Mouse (Mus musculus): ENCODE measurements around the gene Ets1. TPM values are rescaled to one million over a fixed set of nuclear protein-coding genes. Genes with fewer than 3 reads are reported as not detected.

Gene Ets1
- polyA plus RNA-seq, 1 experiment from 2014 or later, result 34.5 TPM

DNA sequence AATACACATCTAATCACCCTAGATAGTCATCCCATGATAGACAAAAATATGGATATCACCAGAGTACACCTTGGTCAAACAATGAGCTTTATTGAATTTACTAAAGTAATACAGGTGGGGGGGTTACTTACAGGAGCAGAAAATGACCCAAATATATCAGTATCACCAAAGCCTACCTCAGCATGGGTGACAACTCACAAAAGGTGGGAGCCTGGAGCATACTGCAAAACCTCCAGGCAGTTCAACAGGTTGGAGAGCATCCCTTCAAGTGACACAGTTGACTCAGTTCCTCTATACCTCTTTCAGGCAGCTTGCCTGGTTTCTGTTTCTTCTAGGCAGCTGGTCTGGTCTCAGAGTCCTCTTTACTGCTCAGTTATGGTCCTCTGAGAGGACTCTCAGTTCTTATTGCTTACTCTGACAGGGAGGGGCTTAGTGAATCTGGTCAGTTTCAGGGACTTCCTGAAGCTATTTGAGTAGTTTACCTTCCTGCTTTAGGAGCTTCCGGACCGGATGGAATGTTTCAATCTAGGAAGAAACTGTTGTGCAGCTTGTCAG, 24.5 kb downstream of the Ets1 start:
- no peaks in the 10 kb centered on the region for H3K36me3 ChIP-seq (replicated peaks; ENCODE audit: control insufficient read depth, insufficient read depth, low read depth, low read length)
- DNase-seq (ENCODE audit: low spot score), result no peak
- H3K9me3 ChIP-seq (replicated peaks; ENCODE audit: control insufficient read depth, low read length), result no peaks in the 10 kb centered on the region
- no peaks in the 10 kb centered on the region for H3K4me1 ChIP-seq (ENCODE audit: control insufficient read depth, insufficient read depth, low read length)
- ATAC-seq (replicated peaks; ENCODE audit: insufficient number of reproducible peaks, low FRiP score, low TSS enrichment, low read depth), result no peak
- no peak overlapping the region for H3K4me2 ChIP-seq (ENCODE audit: low read depth, low read length)
- H3K27me3 ChIP-seq (ENCODE audit: control insufficient read depth, insufficient read depth, low read length), result no peaks in the 10 kb centered on the region
- no peak overlapping the region for H3K4me3 ChIP-seq (ENCODE audit: low read depth, low read length)
- no peak overlapping the region for H3K9ac ChIP-seq (replicated peaks; ENCODE audit: low read length)
- H3K27ac ChIP-seq (replicated peaks; ENCODE audit: low read depth, low read length), result no peak overlapping the region
- 83% methylated on average over 2 of the region's 2 CpGs for WGBS

DNA sequence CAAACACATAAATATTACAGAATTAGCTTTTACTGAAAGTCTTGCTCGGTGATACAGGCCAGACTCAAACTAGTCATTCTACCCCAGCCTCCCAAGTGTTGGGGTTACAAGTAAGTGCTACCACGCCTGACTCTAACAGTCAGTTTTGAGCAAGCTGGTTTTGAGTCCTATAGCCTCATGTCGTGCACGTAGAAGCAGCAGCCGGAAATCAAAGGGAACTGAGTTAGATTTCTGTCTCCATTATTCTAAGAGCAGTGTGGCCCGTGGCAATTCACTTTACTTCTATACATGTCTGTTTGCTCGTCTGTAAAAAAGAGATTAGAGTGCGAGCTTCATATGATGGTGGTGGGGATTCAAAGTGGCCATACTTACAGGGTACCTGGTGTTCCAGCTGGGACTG, 25.1 kb downstream of the Ets1 start:
- DNase-seq (ENCODE audit: low spot score) (no peak), ATAC-seq (replicated peaks; ENCODE audit: insufficient number of reproducible peaks, low FRiP score, low TSS enrichment, low read depth) (no peak)
- H3K27me3 ChIP-seq (ENCODE audit: control insufficient read depth, insufficient read depth, low read length), result no peaks in the 10 kb centered on the region
- H3K27ac ChIP-seq (replicated peaks; ENCODE audit: low read depth, low read length), result no peak overlapping the region
- H3K4me1 ChIP-seq (ENCODE audit: control insufficient read depth, insufficient read depth, low read length), result no peaks in the 10 kb centered on the region
- no peak overlapping the region for H3K4me2 ChIP-seq (ENCODE audit: low read depth, low read length)
- no peak overlapping the region for H3K9ac ChIP-seq (replicated peaks; ENCODE audit: low read length)
- no peaks in the 10 kb centered on the region for H3K9me3 ChIP-seq (replicated peaks; ENCODE audit: control insufficient read depth, low read length)
- no peak overlapping the region for H3K4me3 ChIP-seq (ENCODE audit: low read depth, low read length)
- 91% methylated on average over 8 of the region's 8 CpGs for WGBS
- no peaks in the 10 kb centered on the region for H3K36me3 ChIP-seq (replicated peaks; ENCODE audit: control insufficient read depth, insufficient read depth, low read depth, low read length)

DNA sequence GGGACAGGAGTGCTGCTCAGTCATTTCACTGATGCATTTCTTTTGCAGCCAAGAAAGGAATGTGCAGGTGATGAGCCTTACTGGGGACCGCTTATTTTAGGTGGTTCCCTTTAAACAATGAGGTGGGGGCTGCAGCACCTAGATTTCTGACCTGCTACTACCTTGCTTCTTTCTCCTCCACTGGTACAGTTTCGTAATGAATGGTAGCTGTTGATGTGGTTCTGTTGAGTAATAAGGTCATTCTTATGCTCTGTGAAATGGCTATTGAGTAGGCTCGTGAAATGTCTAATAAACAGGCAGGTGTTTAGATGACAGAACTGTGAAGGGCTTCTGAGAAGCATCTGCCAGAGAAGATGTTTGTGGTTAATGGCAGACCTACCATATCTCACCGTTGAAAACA, 25.5 kb downstream of the Ets1 start:
- ATAC-seq (replicated peaks; ENCODE audit: insufficient number of reproducible peaks, low FRiP score, low TSS enrichment, low read depth) (no peak), DNase-seq (ENCODE audit: low spot score) (no peak)
- Histone ChIP-seq H3K27me3 (ENCODE audit: control insufficient read depth, insufficient read depth, low read length) (no peaks in the 10 kb centered on the region), H3K4me2 (ENCODE audit: low read depth, low read length) (no peak overlapping the region), H3K36me3 (replicated peaks; ENCODE audit: control insufficient read depth, insufficient read depth, low read depth, low read length) (no peaks in the 10 kb centered on the region), H3K4me3 (ENCODE audit: low read depth, low read length) (no peak overlapping the region), H3K4me1 (ENCODE audit: control insufficient read depth, insufficient read depth, low read length) (no peaks in the 10 kb centered on the region), H3K27ac (replicated peaks; ENCODE audit: low read depth, low read length) (no peak overlapping the region), H3K9me3 (replicated peaks; ENCODE audit: control insufficient read depth, low read length) (no peaks in the 10 kb centered on the region), H3K9ac (replicated peaks; ENCODE audit: low read length) (no peak overlapping the region)
- WGBS, result 77% methylated on average over 4 of the region's 4 CpGs

DNA sequence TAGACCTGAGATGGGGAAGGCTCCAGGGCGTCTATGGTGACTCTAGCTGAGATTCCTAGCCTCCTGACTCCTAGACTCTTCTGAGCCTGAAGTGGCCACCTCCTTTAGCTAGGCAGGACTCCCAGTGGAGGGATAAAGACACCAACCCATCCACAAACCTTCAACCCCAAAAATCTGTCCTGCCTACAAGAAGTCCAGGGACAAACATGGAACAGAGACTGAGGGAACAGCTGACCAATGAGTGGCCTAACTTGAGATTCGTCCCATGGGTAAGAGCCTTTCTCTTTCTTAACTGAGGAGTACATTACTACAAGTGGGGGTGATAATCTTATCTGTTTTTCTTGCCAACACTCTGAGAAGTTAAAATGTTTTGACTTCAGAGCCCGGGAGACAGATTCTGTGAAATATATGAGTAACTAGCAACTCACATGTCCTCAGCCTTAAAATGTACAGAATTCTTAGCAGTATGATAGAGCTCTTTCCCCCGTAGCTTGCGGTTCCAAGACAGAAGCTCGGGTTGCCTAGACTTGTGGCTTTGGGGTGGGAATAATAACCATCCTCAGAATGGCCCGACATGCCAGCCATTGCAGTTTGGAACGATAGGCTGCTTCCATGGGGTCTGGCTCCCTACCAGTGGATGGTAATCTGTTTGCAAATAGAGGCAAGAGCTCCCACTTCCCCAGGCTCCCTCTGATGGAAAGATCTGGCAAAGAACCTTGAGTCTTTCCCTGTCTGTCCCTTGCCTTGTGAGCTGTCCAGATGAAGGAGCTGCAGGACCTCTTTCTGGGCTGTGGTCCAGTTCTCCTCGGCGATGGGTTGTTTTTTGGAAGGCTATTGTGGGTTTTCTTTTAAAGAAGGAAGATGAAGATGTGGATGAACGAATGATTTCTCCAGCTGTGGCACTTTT, 30.8 kb downstream of the Ets1 start:
- no peaks in the 10 kb centered on the region for H3K36me3 ChIP-seq (replicated peaks; ENCODE audit: control insufficient read depth, insufficient read depth, low read depth, low read length)
- H3K4me2 ChIP-seq (ENCODE audit: low read depth, low read length), result no peak overlapping the region
- ATAC-seq (replicated peaks; ENCODE audit: insufficient number of reproducible peaks, low FRiP score, low TSS enrichment, low read depth) (no peak), DNase-seq (ENCODE audit: low spot score) (no peak)
- no peak overlapping the region for H3K4me3 ChIP-seq (ENCODE audit: low read depth, low read length)
- no peaks in the 10 kb centered on the region for H3K9me3 ChIP-seq (replicated peaks; ENCODE audit: control insufficient read depth, low read length)
- 66% methylated on average over 11 of the region's 11 CpGs for WGBS
- no peak overlapping the region for H3K9ac ChIP-seq (replicated peaks; ENCODE audit: low read length)
- no peaks in the 10 kb centered on the region for H3K27me3 ChIP-seq (ENCODE audit: control insufficient read depth, insufficient read depth, low read length)
- H3K4me1 ChIP-seq (ENCODE audit: control insufficient read depth, insufficient read depth, low read length), result peaks cover 3% of the 10 kb centered on the region; the same call in 1 of the 2 replicates
- H3K27ac ChIP-seq (replicated peaks; ENCODE audit: low read depth, low read length), result no peak overlapping the region

DNA sequence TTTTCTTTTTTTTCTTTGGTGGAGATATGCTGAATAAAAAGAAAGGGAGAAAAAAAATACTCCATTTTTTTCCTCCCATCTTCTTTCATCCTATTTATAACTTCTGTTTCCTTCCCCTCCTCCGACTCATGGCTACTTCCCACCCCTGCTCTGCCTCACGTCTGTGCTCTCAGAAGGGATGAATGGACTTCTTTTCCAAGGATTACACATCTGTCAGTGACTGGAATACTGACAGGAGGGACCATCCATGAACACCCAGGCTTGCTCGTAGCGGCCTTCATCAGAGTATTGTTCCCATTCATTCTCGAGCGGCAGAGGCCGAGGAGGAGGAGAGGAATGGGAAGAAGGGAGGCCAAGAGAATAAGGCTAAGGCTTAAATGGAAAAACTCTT, 31.5 kb downstream of the Ets1 start:
- no peaks in the 10 kb centered on the region for H3K27me3 ChIP-seq (ENCODE audit: control insufficient read depth, insufficient read depth, low read length)
- no peaks in the 10 kb centered on the region for H3K36me3 ChIP-seq (replicated peaks; ENCODE audit: control insufficient read depth, insufficient read depth, low read depth, low read length)
- no peak overlapping the region for H3K27ac ChIP-seq (replicated peaks; ENCODE audit: low read depth, low read length)
- peaks cover 3% of the 10 kb centered on the region for H3K4me1 ChIP-seq (ENCODE audit: control insufficient read depth, insufficient read depth, low read length)
- ATAC-seq (replicated peaks; ENCODE audit: insufficient number of reproducible peaks, low FRiP score, low TSS enrichment, low read depth), result no peak
- H3K9me3 ChIP-seq (replicated peaks; ENCODE audit: control insufficient read depth, low read length), result no peaks in the 10 kb centered on the region
- no peak for DNase-seq (ENCODE audit: low spot score)
- 24% methylated on average over 7 of the region's 7 CpGs for WGBS
- no peak overlapping the region for H3K9ac ChIP-seq (replicated peaks; ENCODE audit: low read length)
- H3K4me3 ChIP-seq (ENCODE audit: low read depth, low read length), result no peak overlapping the region
- no peak overlapping the region for H3K4me2 ChIP-seq (ENCODE audit: low read depth, low read length)

DNA sequence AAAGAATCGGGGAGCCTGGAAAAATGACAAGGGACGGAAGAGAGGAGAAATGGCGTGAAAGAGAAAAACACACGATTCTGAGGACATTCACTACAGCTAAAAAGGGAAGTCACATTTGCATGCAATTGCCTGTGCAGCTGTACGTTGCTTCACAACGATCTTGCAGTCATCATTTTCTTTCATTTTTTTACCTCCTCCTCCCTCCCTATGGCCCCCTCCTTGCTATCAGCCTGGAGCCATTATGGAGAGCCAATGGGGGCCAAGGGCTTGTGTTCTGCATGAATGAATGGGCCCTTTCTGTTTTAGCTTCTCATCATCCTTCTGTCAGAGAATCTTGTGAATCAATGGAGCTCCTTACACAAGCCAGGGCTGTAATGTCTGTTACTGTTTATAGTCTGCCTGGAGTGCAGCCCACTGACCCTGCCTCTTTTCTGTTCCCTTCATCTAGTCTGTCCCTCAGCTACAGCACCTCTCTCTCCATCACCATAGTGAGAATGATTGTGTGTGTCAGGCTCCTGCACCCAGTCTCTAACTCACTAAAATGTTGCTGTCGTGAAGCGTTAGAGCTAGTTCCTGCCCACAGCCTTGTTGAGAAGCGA, 32.2 kb downstream of the Ets1 start:
- no peaks in the 10 kb centered on the region for H3K36me3 ChIP-seq (replicated peaks; ENCODE audit: control insufficient read depth, insufficient read depth, low read depth, low read length)
- 45% methylated on average over 9 of the region's 9 CpGs for WGBS
- peaks cover 3% of the 10 kb centered on the region for H3K4me1 ChIP-seq (ENCODE audit: control insufficient read depth, insufficient read depth, low read length)
- H3K4me2 ChIP-seq (ENCODE audit: low read depth, low read length), result no peak overlapping the region
- H3K9me3 ChIP-seq (replicated peaks; ENCODE audit: control insufficient read depth, low read length), result no peaks in the 10 kb centered on the region
- DNase-seq (ENCODE audit: low spot score) (no peak), ATAC-seq (replicated peaks; ENCODE audit: insufficient number of reproducible peaks, low FRiP score, low TSS enrichment, low read depth) (peak; percentile 36; the same call in 1 of the 2 replicates)
- no peak overlapping the region for H3K27ac ChIP-seq (replicated peaks; ENCODE audit: low read depth, low read length)
- H3K27me3 ChIP-seq (ENCODE audit: control insufficient read depth, insufficient read depth, low read length), result no peaks in the 10 kb centered on the region
- no peak overlapping the region for H3K9ac ChIP-seq (replicated peaks; ENCODE audit: low read length)
- H3K4me3 ChIP-seq (ENCODE audit: low read depth, low read length), result no peak overlapping the region

DNA sequence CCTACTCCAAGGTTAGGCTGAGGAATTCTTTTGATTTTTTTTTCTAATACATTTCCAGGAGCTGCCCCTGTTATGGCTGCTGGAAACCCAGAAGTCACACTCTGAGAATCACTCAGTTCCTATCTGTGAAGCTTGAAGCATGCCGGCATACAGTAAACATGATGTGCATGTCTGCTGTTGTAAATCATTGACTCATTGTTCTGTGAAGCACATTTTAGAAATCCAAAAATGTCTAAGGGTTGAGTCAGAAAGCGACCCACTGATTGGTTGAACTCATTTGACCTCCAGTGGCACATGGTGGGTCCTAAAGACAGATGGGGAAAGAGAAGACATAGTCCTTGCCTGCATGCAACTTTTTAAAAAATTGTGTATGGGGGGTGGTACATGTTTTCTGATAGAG, 33.4 kb downstream of the Ets1 start:
- Histone ChIP-seq H3K4me2 (ENCODE audit: low read depth, low read length) (no peak overlapping the region), H3K36me3 (replicated peaks; ENCODE audit: control insufficient read depth, insufficient read depth, low read depth, low read length) (no peaks in the 10 kb centered on the region), H3K4me3 (ENCODE audit: low read depth, low read length) (no peak overlapping the region), H3K9ac (replicated peaks; ENCODE audit: low read length) (no peak overlapping the region), H3K27me3 (ENCODE audit: control insufficient read depth, insufficient read depth, low read length) (no peaks in the 10 kb centered on the region), H3K4me1 (ENCODE audit: control insufficient read depth, insufficient read depth, low read length) (peaks cover 3% of the 10 kb centered on the region), H3K27ac (replicated peaks; ENCODE audit: low read depth, low read length) (no peak overlapping the region), H3K9me3 (replicated peaks; ENCODE audit: control insufficient read depth, low read length) (no peaks in the 10 kb centered on the region)
- WGBS, result 78% methylated on average over 2 of the region's 2 CpGs
- ATAC-seq (replicated peaks; ENCODE audit: insufficient number of reproducible peaks, low FRiP score, low TSS enrichment, low read depth), result no peak
- DNase-seq (ENCODE audit: low spot score), result no peak

All from embryonic facial prominence, embryonic 11.5 days (tissue).